Mouse (Mus musculus) bone marrow macrophage, adult 2 months (primary cell): ENCODE data around the gene Six3.

Experiments
- CTCF ChIP-seq: IDR thresholded peaks from 2 replicates; pipeline ENCODE4 v1.5.1; 2012; ENCODE audit warnings: low read depth, mild to moderate bottlenecking, low read length, moderate library complexity
- POLR2A ChIP-seq: IDR thresholded peaks from 2 replicates; pipeline ENCODE4 v1.6.1; 2012; ENCODE audit warnings: mild to moderate bottlenecking, low read depth, low read length, borderline replicate concordance

GRCm38 (mm10) chr17:85624051-85624420, 10.6 kb downstream of the Six3 start:
- TF ChIP-seq CTCF (no peak), POLR2A (no peak)
